Mouse (Mus musculus) left cerebral cortex, adult 9 months (tissue): Measurements from ENCODE around the gene Gm43738.
"Not testable (repeated sequence)": the region's sequence is repeated elsewhere in the genome, so short reads cannot be mapped to it uniquely, and the experiment has no call there.

Source experiments
- DNase-seq, 2 experiments: peaks; one replicate each; pipeline ENCODE4 v3.0.0; 2022; ENCODE audit warnings: low spot score in 2 of 2

The Gm43738 gene

GRCm38 (mm10) chr3:89102495-89103290 is 1.8 kb upstream of the Gm43738 start:
- no peak for DNase-seq

DNA sequence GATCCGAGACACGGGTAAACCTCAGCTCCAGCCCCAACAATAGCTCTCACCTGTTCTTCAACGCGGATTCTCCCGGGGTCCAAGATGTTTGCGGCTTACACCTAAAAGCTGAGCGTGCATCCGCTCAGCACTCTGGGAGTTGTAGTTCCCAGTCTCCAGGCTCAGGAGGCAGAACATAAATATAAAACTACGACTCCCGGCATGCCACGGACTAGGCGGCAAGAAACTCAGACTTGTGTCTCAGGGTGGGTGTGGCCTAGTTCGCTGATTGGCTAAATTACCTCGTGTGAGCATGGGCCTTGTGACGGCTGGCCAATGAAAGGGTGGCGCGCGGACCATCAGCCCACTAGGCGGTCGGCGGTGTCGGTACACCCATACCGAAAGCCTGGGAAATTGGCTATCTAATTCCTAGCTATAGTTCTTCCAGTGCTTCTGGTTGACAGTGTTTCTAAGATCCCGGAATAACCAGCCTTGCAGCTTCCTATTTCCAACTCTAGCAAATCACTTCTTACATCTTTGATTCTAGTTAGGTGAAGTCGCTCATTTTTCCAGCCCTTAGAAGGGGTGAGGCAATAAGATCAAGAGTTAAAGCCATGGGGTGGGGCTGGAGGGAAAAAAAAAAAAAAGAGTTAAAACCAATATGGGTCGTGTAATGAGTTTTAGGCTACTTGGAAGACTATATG is 1.1 kb upstream of the Gm43738 start, which contains the start of gene Fdps:
TSS of gene Fdps (minus strand) at position 148 of the 683 bp plus-strand sequence.
- DNase-seq: peak; percentile 98

GRCm38 (mm10) chr3:89101459-89101811 is 536 bp upstream of the Gm43738 start:
- no peak for DNase-seq

DNA sequence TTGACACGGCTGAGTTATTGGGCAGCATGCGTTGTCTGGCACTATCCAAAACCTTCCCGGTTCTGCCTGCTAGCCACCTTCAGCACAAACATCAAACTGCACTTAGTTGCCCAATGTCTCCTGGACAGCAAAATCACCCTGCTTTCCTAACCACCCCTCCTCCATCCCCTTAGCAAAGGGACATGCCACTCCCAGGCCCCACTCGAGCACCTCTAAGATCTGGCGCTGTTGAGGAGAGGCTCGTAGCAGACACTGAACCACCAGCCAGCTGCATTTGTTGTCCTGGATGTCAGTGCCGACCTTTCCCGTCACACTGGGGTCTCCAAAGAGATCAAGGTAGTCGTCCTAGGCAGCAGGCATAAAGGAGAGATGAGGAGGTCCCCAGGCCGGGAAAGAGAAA is 6.9 kb downstream of the Gm43738 start:
- DNase-seq: no peak

- peak; percentile 88 to 96 for DNase-seq
Observed at GRCm38 (mm10) chr3:89093175-89093574, 7.7 kb downstream of the Gm43738 start, which contains the start of gene Rusc1. Rusc1 (minus strand) TSS chr3:89093311.

DNA sequence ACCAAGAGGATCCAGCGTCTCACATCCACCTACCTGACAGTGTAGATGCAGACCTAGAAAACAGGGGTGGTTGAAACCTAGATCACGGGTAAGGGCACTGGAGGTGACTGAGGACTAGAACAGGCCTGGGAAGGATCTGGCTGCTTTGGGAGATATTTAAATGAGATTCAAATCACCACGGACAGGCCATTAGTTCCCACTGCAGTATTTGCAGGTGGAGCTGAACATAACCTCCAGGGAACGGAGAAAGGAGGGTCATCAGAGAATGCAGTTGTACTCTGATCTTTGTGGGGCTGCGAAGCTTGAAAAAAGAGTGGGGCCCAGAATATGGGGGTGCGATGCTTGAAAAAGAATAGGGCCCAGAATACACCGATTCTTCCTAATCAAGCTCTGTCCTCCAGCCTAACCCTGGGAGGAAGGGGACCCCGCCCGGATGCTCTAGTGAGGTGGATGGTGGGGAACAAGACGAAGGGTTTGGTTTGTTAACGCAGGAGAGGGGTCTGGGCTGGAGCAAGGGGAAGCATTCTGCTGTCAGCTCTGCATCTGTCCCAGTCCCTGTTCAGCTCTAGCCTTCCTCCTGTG is 8.3 kb downstream of the Gm43738 start:
- no peak for DNase-seq

DNA sequence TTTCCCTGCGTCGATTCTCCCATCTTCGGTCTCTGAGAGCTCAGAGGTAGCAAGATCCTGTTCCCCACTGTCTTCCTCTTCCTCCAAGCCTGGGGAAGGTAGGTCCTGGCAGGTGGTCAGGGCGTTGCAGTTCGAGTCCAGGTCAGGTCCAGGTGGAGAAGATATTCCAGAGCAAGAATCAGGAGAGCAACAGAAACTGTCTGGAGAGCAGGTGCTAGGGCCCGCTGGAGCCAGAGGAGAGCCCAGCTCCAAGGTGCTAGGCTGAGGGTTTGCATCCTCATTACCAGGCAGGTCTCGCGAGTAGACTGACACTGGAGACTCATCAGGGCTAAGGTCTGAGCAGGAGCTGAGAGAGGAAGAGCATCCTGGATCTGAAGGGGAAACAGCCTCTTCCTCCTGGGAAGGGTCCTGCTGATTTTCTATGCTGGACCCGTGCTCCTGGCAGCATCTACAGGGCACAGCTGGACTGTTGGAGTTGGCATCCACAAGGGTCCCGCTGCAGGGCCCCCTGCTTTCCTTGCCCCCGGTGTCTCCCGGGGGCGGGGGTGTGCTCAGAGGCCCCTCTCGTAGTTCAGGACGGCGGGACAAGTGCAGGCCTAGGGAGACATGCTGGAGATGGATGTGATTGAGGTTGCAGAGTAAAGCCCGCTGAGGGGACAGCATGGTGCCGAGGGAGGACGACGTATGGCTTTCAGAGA is 8.9 kb downstream of the Gm43738 start:
- DNase-seq: no peak

GRCm38 (mm10) chr3:89090694-89091655 is 9.9 kb downstream of the Gm43738 start:
- DNase-seq: peak in 1 of 2 experiments; percentile 84

- peak; percentile 75 to 90 for DNase-seq
Observed at GRCm38 (mm10) chr3:89089882-89090591, 10.9 kb downstream of the Gm43738 start.

GRCm38 (mm10) chr3:89088974-89089373 is 11.9 kb downstream of the Gm43738 start:
- DNase-seq: no peak

DNA sequence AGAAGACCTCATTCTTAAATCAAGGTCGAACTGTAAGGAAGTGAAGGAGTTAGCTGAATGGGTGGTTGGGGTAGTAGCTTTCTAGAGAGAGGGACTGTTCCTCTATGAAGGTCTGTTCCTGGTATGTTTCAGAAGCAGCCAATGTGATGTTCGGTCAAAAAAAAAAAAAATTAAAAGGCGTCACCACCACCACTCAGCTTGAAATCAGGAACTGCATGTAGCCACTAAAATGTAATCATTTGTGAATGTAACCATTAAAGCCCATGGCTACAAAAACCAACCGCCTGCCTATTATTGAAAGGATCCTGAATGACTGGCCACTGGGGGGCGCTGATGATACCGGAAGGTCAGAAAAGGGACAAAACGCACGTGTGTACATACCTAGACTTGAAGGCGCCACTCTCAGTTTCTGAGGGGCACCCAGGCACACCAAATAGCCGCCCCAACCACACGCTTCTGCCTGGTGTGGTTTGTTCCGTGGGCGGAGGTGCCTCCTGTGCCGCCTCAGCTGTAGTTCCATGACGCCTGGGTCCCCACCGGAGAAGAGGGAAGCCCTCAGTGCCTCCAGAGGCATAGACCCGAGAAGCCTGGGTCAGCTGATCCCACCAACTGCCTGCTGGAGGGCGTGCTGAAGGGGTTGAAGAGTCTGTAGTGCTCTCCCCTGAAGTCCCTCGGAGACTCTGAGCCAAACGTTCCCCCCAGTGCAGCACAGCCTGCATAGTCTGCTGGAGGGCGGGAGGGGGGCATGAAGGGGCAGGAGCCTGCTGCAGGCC is 13.4 kb downstream of the Gm43738 start:
- DNase-seq: peak in 1 of 2 experiments; percentile 88

DNA sequence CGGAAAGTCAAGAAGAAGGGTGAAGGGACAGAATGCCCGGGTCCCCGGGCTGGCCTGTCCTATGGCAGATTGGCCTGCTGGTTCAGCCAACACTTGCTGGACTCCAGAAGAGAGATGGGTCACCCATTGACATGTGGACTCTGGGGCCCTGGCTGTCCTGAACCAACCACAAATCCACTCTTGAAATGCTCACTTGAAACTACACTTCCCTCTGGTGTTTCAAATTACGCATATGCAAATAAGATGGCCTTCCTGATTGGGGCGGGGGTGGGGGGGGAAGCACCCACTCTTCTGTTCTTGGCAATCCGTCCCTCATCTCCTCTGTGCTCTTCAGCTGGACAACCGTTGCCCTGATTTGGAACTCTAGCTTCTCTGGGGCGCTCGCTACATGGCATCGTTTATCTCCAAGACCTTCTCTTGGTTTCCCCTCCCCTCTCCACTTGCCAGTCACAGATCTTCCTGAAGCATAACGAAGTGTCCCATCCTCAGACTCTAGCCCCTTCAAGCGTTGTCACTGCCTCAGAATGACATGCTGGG is 16.2 kb downstream of the Gm43738 start:
- DNase-seq: no peak

DNA sequence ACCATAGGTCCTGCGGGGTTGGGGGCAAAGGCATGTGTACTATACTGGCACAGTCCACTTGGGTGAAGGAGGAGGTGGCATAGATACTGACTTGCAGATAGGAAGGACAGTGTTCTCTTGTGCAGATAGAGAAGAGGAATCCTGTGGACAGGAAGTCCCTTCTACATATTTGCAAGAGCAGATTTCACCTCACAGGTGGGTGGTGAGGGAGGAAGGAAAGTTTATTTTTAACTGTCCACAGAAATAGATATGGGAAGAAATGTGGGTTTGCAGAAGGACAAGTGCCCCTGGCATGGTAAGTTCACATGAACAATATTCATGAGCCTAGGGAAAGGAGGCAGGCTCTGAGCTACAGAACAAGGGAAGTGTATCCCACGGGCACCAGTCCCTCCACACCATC is 16.8 kb downstream of the Gm43738 start:
- DNase-seq: no peak

GRCm38 (mm10) chr3:89082287-89082686 is 18.6 kb downstream of the Gm43738 start:
- not testable (repeated sequence) for DNase-seq

DNA sequence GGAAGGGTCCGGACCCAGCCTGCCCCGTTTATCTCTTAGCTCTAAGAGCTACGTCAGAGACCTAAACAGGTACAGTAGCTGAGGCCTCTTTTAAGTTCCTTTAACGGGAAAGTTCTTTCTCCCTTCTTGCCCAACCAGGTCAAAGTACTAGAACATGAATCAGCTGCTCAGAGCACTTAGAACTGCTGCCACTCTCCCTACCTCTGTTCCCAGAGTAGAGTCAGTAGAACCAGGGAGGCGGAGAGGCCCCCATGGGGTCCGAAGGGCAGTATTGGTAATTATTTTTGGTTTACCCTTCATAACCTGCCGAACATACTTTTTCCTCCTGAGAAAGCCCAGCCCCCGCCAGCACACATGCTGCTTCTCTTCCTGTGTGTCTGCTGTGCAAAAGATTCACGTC is 23.5 kb downstream of the Gm43738 start:
- DNase-seq: no peak

- DNase-seq: no peak
Observed at GRCm38 (mm10) chr3:89067265-89067664, 33.6 kb downstream of the Gm43738 start.

DNA sequence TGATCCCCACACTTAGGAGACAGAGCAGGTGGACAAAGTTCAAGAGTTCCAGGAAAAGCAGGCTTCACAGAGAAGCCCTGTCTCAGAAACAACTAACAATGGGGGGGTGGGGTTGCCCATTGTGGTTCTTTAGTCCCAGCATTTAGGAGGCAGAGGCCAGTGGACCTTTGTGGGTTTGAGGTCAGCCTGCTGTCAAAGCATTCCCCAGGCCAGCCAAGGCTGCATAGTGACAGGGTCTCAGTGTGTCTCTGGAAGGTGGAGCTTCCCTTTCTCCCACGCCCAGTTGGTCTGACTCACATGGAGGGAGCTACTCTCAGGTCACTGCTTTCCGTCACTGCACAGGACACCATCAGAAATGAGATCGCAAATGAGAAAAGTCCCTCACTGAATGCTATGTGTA is 39.2 kb downstream of the Gm43738 start:
- DNase-seq: no peak

GRCm38 (mm10) chr3:89058783-89059182 is 42.1 kb downstream of the Gm43738 start:
- DNase-seq: peak in 1 of 2 experiments; percentile 35

DNA sequence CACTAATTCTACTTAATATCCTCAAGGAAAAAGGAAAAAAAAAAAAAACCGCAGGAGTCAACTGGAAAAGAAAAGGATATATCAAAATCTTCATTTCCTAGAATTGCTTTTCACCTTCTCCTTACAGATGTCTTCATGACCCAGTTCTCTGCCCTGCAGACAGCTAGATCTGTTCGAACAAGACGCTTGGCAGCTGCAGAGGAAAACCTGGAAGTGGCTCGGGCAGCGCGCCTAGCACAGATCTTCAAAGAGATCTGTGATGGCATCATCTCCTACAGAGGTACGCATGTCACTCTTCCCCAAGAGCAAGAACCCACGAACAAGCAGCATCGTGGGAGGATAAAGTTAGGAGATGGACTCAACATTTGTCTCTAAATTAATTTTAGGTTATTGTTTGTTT is 42.5 kb downstream of the Gm43738 start:
- peak in 1 of 2 experiments; percentile 25 for DNase-seq
